Mouse (Mus musculus) fibroblast of lung, adult 2 months (primary cell): ENCODE measurements around the gene Arfgap2.

Experiments
- DNase-seq: peaks from one replicate; pipeline ENCODE4 v3.0.0-alpha.2; 2011; ENCODE audit warnings: low read depth

The Arfgap2 gene

GRCm38 (mm10) chr2:91264711-91265681 lies at the start of gene Arfgap2:
Gene Arfgap2, plus strand, starts transcription at chr2:91264974.
- peak; percentile 95 for DNase-seq

DNA sequence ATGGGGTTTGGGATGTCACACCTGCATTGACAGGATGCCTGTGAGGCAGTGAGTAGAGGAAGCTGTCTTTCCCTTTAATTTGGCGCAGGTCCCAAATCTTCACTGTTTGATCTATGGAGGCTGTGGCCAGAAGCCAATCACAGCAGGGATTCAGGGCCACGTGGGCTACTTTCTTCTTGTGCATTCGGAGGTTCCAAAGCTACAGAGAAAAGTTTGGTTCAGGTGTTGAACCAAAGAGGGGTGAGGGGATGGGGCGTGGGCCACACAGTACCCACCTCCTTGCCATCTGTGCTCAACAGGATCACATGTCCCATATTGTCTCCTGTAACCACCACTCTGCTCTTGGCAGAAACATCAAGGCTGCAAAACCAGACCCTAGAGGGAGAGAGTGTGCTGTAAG lies 47.7 kb upstream of the Arfgap2 start:
- DNase-seq = no peak

GRCm38 (mm10) chr2:91220501-91220900 lies 44.3 kb upstream of the Arfgap2 start:
- DNase-seq = no peak

- no peak for DNase-seq
These were observed 41.2 kb upstream of the Arfgap2 start for GRCm38 (mm10) chr2:91223614-91224013.

GRCm38 (mm10) chr2:91229735-91230134 lies 35.0 kb upstream of the Arfgap2 start:
- no peak for DNase-seq

DNA sequence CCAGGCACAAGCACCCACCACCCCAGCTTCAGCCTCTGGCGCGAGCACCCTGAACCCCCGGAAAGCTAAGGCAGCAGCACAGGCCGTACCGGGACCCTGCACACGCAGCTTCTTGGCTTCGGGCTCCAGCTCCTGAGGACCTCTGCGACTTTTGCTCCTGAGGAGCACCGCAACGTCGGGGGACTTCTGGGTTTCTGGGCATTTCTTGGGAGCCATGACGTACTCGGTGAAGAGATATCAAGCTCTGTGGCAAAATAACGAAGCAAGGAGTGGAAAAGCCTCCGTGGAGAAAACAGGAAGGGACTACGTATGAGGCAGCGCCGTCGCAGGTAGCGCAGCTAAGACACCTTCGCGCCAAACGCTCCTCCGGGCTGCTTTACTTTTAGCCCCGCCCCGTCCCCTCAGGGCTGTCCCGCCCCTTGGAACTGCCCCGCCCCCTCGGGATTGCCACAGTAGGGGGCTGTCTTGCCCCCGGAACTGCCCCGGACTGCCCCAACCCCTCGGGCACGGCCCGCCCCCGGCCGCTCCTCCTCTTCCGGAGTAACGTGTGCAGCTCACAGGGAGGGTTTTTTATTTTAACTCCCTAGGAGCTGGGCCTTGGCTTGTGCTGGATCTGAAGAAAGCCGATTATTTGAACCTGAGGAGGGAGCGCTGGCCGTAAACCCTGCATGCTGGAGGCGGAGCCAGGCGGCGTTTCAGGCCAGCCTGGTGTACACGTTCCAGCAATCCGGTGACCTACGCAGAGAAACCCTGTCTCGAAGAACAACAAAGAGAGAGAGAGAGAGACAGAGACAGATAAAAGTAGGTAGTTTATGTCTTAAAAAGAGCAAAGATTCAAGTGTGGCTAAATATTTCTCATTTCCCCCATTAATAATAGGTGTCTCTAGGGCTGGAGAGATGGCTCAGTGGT lies 27.9 kb upstream of the Arfgap2 start, which contains the start of gene Ddb2:
Ddb2 (minus strand) TSS at position 382 of the 910 bp plus-strand sequence.
- DNase-seq = peak; percentile 91

DNA sequence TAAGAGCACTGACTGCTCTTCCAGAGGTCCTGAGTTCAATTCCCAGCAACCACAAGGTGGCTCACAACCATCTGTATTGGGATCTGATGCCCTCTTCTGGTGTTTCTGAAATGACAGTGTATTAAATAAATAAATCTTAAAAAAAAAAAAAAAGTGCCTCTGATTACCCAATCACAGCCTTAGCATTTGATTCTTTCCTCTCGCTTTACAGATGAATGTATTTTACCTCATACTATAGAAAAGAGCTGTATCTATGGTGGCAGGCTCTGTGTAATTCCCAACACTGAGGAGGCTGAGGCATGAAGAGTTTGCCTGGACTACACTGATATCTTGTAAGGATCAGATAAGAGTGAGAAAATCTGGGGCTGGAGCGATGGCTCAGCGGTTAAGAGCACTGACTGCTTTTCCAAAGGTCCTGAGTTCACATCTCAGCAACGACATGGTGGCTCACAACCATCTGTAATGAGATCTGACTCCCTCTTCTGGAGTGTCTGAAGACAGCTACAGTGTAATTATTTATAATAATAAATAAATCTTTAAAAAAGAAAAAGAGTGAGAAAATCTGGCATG lies 27.2 kb upstream of the Arfgap2 start:
- DNase-seq = peak; percentile 36

- DNase-seq = no peak
These were observed 22.2 kb upstream of the Arfgap2 start for GRCm38 (mm10) chr2:91242547-91242946.

DNA sequence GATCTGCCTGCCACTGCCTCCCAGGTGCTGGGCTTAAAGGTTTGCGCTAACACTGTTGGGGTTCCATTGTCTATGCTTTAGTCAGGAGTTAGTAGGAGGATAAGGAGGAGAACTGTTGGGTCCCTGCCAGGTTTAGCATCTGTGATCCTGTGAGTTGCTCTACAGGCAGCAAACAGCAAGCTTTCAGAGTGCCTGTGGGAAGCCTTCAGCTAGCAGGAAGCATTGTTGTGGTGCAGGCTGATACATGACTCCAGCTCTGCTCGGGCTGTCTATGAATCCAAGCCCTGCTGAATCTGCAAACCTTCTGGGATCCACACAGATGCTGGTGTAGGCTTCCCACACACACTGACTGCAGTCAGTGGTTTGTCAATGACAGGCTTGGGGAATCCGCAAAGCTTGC lies 21.4 kb upstream of the Arfgap2 start:
- no peak for DNase-seq

DNA sequence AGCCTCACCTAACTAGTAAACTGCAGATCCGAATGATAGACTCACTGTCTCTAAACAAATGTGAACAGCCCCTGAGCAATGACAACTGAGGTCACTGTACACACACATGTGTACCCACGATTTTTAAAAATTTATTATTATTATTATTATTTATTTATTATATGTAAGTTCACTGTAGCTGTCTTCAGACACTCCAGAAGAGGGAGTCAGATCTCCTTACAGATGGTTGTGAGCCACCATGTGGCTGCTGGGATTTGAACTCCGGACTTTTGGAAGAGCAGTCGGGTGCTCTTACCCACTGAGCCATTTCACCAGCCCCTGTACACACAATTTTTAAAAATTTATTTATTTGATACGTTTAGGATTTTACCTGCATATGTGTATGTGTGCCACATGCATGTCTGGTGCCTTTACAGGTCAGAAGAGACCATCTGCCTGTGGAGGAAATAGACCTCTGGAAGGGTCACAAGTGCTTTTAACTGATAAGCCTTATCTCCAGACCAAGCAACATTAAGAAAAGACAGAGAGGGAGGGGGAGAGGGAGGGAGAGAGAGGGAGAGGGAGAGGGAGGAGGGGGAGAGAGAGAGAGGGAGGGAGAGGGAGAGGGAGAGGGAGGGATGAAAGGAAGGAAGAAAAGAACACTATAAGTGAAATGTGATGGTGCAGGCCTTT lies 20.1 kb upstream of the Arfgap2 start:
- no peak for DNase-seq

- no peak for DNase-seq
These were observed 16.4 kb upstream of the Arfgap2 start for GRCm38 (mm10) chr2:91248366-91248765.

DNA sequence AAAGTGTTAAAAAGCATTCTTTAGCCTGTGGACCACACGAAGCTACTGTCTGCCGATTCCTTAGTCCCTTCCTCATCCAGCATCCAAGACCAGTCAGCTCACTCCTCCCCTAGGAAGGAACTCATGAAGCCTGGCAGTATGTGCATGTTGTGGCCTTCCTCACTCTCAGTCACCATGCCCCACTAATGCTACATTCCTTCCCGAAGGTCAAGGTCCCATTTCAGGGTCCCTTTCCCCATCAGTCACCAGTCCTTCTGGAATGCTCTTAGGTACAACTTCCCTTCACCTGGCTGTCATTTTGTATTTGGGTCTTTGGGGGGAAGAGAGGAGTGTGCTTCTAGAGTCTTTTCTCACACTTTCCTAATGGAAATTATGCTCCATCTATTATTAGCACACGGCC lies 12.8 kb upstream of the Arfgap2 start:
- DNase-seq = no peak

- no peak for DNase-seq
These were observed 12.3 kb upstream of the Arfgap2 start for GRCm38 (mm10) chr2:91252512-91252911.

- no peak for DNase-seq
These were observed 9.9 kb upstream of the Arfgap2 start for GRCm38 (mm10) chr2:91254725-91255380.

GRCm38 (mm10) chr2:91255661-91256150 lies 9.1 kb upstream of the Arfgap2 start, which contains the start of gene Pacsin3:
Gene Pacsin3, plus strand, starts transcription at chr2:91255954.
- no peak for DNase-seq

- no peak for DNase-seq
These were observed 8.3 kb upstream of the Arfgap2 start for GRCm38 (mm10) chr2:91256256-91257125.

DNA sequence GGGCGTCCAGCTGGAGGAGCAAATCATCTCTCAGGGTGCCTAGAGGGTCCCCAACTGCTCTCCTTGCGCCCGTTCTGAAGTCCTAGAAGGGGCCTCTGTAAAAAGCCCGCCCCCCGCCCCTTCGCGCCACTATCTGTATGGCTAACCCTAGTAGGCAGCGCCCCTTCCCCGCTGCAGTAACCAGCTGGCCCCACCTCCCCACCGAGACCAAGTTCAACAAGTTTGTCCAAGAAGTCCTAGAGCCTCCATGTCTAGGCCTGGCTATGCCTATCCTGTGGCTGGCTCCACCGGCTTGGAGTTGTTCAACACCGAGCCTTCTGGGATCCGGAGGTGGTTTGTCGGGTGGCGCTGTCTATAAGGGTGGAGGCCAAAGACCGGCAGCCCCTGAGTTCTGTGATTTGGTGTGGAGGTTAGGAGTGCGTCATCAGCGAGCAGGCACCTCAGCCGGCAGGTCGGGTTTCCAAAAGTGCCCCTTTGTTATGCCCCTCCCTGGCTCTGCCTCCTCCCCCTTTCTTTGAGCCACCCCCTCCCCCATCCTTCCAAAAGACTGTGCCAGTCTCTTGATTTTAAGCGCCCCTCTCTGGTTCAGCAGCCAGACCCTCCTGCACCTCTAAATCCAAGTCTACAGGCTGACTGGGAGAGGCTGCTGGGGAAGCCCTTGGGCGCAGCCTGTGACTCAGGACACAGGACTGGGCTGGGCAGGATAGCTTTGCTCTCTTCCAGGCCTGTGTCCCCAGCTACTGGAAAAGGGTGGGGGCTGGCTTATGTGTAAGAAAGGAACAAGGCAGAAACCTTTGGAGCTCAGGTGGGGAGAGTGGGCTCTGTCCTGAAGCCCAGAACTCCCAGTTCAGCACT lies 7.4 kb upstream of the Arfgap2 start:
- DNase-seq = no peak

DNA sequence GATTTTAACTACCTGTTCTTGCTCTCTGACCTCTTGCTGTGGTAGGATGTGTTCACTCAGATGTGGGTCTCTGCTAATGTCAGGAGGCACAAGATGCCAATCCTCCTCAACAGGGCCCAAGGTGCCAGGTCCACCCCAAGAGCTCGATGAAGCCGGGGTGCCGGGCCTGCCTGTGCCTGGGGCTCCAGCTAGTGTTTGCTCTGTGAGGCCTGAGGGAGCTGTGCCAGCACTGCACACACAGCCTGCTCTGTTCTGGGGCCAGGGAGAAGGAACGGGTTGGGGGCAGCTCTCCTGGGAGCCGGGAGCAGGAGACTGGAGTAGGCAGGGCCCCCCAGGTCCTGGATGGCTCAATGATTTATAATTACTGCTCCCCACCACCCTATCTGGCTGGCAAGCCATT lies 6.7 kb upstream of the Arfgap2 start:
- no peak for DNase-seq

- no peak for DNase-seq
These were observed 5.9 kb upstream of the Arfgap2 start for GRCm38 (mm10) chr2:91258830-91259229.
